Mouse (Mus musculus): ENCODE measurements at regions not wholly inside any gene's neighbourhood (a gene's known extent, or its start where the extent isn't known, plus 50 kb on each side); places are given as distances from the start of the nearest gene placed in this dataset.
A peak's percentile ranks its signal among the peaks of the same experiment; 100 is the strongest.

GRCm38 (mm10) chr5:118354127-118354526 is 109.1 kb downstream of the 2410131K14Rik start:
- DNase-seq = no peak

DNA sequence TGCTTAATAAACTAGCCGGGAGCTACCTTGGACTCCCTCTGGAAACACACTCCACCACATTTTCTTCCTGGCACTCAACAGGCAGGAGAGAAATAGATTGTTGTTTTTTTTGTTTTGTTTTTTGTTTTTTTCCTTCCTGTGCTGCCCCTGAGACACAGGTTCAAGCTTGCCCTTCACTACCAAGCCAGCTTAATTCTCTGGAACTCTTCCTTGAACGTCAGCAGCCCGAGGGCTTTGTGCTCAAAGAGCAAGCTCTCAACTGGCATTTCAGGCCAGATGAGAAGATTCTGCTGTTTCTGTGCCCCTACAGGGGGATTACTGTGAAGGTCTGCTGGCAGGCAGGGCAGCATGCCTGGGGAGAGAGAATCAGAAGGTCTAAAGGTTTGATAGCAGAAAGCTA is 109.8 kb downstream of the 2410131K14Rik start:
- no peak for DNase-seq

DNA sequence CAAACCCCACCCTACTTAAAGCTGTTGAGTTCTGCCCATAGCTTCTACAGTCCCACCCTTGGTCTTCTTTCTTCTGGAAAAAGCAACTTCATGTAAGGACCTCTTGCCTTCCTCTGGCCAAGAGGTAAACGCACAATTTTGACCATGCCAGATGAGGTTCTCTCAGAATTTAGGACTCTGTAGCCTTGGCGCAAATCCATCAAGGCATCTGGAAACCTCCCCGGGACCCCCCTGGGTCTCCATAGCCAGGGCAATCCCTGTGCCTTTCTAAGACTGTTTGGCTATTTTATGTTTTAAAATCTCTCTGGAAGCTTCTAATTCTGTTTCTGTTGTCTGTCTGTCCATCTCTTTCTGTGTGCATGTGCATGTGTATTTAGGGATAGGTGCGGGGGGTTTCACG is 110.3 kb downstream of the 2410131K14Rik start:
- DNase-seq = no peak

GRCm38 (mm10) chr5:118355691-118356337 is 110.8 kb downstream of the 2410131K14Rik start:
- DNase-seq = no peak

GRCm38 (mm10) chr5:118359646-118360373 is 114.8 kb downstream of the 2410131K14Rik start:
- peak; percentile 77 for DNase-seq

DNA sequence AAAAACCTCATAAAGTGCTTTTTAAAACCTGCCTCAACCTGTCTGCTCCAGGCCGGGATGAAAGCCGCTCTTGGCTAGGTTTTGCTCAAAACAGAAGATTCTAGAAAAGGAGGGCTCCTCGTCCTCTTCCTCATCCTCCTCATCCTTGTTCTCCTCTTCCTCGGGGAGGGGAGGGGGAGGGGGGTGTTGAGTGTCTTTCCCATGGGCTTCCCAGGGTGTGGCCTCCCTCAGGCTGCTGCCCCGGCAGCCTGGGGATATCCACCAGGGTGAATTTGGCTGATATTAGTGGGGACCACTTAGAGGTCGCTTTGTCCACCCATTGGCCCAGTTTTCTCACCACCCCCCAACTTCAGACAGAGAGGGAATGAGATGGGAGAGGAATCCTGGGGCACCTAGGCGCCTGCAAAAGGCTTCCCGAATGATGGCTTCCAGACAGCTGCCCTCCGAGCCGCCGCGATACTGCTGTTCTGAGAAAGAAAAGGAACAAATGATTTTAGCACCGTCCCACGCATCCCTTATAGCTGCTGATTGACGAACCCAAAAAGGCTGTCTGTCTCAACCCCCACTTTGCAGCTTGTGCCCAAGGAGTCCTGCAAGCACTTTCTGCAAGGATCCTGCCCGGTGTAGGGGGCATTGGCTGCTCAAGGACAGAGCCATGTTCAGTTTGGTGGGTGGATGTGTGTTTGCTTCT is 115.5 kb downstream of the 2410131K14Rik start:
- DNase-seq = peak; percentile 27

GRCm38 (mm10) chr5:118361133-118361852 is 116.3 kb downstream of the 2410131K14Rik start:
- DNase-seq = no peak

DNA sequence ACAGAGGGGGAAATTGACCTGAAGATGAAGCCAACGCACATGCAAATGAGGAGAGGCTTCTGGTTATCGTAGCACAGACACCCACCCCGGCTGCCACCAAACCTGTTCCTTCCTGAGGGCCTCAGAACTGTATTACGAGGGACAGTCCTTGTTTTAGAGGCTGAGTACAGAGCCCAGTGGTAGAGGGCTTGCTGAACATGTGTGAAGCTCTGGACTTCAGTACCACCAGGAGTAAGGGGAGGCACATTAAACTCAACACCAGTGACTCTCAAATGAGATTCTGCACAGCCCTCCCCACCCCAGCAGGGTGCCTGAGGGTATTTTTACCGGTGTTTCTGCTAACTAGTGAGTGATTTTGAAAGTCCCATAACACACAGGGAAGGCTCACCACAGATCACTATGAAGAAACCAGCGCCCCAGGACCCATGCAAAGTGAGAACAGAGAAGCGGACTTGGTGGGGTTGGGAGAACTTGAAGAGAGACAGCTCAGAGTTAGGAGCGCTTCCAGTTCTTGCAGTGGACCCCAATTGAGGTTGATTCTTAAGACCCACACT is 116.9 kb downstream of the 2410131K14Rik start:
- peak; percentile 25 for DNase-seq

DNA sequence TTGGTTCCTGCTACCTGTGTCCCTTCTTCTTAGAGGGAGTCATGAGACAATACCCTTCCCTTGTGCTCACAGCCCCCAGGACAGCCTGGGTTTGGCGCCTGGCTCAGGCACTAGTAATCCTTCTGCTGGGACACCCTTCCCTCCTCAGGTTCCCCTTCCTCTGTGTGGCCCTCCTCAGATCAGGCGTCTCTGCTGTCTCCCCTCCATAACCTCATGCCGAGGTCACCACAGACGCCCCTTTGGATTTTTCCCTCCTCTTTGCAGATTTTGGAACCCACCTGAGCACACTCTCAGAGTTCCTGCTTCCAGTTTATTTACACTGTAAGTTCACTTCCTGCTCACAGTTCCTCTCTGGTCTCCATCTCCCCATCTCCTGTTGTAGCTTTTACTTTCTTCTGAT is 117.7 kb downstream of the 2410131K14Rik start:
- no peak for DNase-seq

DNA sequence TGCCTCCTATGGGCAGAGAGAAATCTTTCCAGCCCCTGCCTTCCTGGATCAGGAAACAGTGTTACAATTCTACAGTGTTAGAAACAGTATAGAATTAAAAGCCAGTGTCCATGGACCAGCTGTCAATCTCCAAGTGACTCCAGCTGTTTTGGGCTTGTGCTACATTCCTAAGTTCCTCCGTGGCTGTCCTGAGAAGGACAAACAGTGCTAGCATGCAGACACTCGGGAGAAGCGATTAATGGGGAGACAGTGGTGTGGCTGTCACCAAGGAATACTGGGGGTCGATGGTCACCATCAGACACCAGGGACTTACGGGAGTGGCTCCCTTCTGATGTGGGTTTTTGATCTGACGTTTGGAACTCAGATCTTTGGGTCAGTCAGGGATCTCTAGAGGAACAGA is 118.1 kb downstream of the 2410131K14Rik start:
- no peak for DNase-seq

DNA sequence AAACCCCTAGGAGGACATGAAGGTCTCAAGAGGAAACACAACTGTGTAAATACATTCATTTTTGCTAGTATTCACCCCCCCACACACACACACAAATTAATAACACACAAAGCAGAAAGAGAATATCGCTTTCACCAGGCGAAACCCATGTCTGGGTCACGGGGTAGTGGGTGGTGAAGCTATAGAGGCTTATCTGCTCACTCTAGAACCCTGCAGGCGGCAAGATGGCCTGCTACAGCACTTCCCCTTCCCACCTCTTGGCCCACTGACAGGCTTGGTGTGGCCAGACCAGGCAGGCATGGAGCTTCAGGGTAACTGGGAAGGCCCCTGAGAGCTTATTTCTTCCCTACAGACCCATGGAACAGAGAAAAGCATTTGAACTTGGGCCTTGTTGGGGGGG is 119.6 kb downstream of the 2410131K14Rik start:
- no peak for DNase-seq

DNA sequence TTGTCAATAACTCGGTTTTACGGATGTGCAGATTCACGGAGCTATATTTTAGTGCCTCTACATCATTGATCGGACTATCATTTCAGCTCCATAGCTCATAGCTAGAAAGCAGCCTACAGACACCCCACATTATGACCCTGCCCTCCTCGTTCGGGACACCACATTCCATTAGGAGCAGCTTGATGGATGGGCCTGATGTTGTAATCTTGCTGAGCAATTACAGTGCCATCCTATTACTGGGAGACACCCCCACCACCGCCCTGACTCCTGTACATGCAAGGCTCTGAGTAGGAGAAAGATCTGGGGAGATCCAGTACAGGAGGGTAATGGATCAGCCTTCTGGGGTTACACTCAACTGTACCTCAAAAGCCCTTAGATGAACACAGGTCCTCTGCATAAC is 120.2 kb downstream of the 2410131K14Rik start:
- no peak for DNase-seq

DNA sequence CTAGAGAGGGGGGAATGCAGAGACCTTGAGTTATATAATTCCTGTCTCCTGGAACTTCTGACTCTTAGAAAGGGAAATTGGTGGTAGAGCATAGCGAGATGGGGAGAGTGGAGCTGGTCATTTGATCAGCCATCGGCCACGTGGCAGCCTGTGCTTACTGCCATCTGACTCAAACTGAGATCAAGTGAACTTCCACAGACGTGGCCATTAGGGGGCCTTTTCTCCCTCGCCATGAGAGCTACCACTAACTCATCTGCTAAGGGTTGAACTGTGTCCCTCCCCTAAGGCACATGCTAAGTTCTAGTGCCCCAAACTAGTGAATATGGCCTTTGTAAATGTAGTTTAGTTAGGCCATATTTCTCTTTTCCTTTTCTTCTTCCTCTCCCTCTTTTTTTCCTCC is 120.6 kb downstream of the 2410131K14Rik start:
- DNase-seq = no peak

- DNase-seq = no peak
Measured at GRCm38 (mm10) chr5:118367047-118367446, 122.0 kb downstream of the 2410131K14Rik start.

DNA sequence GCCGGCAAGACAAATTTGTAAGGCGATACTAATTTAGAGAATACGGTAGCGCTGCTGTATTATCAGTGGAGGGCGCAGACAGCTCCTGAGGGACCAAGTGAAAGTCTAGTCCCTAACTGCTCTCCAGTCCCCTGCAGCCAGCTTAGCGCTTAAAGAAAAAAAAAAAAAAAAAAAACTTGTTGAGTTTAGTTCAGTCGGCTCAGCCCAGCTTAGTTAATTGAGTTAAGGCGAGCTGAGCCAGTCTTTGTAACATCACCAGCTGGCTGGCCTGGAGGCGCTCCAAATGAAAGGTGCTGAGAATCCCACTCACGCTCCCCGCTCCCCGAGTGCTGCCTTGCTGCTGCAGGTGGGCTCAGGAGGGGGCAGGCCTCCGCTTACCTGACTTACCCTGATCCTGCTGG is 128.6 kb downstream of the 2410131K14Rik start:
- no peak for DNase-seq

- DNase-seq = no peak
Measured at GRCm38 (mm10) chr5:118374968-118375367, 129.9 kb downstream of the 2410131K14Rik start.

DNA sequence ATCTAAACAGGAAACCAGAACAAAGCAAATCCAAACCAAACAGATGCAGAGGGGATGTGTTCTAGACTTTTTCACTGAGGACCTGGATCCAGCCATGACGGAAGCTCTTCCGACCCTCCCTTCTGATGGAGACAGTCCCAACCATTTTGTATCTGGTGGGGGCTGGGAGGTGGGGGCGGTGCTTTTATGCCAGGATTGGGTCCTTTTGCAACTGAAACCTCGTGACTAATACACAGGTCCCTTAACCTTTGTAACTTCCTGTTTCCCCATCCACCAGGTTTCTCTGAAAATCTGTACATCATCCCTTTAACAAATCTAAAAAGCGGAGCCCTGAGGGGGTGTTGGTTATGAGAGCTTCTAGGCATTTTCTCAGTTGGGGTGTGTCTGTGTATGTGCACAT is 130.9 kb downstream of the 2410131K14Rik start:
- no peak for DNase-seq

DNA sequence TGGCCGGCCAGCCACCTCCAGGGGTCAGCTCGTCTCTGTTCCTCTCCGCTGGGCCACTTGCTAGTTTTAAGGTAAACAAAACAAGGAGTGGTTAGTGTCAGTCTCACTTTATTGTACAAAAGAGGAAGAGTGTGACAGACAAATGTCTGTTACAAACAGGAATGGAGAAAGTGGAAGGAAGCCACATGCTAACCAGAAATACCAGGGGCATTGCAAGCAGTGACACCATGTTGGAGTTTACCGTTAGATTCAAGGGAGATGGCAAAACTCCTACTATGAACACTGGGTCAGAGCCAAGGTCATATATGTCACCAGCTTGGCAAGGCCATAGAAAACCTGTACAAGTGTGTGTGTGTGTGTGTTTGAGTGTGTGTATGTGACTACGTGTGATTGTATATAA is 131.5 kb downstream of the 2410131K14Rik start:
- DNase-seq = no peak

- DNase-seq = no peak
Measured at GRCm38 (mm10) chr5:118377402-118377848, 132.4 kb downstream of the 2410131K14Rik start.

DNA sequence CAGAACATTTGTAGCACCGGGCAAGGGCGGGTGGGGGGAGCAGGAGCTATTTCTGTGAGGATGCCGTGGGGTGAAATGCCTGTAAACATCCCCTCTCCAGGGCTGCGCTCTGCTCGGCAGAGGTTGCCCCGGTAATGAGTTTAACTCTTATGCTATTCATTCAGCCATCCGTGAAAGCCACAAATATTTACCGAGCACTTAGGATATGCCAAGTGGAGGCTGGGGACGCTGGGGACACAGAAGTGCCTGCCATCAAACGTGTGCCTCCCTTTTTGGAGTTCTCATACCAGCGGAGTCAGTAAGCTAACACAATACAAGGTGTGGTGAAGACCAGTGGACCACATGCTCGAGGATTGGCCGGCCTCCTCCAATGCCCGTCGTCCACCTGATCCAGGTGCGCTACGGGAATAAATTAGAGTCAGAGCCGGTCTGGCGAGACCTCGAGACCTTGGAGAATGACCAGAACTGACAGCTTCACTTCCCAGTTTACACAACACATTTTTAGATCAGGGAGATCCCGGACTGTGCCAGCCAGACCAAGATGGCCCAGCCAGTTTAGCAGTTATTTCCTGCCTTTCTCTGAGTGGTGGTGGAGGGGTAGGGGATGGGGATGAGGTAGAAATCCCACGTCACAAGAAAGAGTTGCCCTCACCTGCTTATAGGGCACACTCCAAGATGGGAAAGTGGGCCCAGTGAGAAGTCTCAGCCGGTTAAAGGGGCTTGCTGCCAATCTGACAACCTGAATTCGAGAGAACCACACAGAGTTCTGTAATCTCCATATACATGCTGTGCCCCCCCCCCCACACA is 134.4 kb downstream of the 2410131K14Rik start:
- DNase-seq = no peak

DNA sequence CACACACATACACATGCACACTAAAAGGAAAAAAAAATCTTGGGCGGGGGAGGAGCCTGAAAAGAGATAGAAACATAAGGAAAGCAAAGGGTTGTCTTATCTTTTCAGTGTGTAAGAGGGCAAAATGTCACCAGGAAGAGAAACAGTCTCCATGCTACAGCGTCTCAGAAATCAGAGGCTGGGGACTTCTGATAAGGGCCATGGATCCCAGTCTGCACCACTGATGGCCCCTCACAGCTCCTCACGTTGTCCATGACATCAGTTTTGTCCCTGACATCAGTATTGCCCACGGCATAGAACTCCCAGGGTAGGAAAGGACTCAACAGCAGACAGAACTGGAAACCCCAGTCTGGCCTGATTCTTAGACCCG is 135.0 kb downstream of the 2410131K14Rik start:
- DNase-seq = no peak

Data from thymus, postnatal 25 days (tissue).